Mouse (Mus musculus): ENCODE measurements around the gene Cnot3. TPM values are rescaled to one million over a fixed set of nuclear protein-coding genes. Genes with fewer than 3 reads are reported as not detected.
"Not testable (repeated sequence)": the region's sequence is repeated elsewhere in the genome, so short reads cannot be mapped to it uniquely, and the experiment has no call there.

Cnot3 gene
- 72.9 and 76.6 TPM in 2 replicates for polyA plus RNA-seq (2016; fragmentation: Nextera tagmentation; extraction: Ambion mirVana)

GRCm38 (mm10) chr7:3644672-3645487 is at the start of gene Cnot3:
Gene Cnot3, plus strand, starts transcription at chr7:3645268.
- Histone ChIP-seq H3K27me3 (ENCODE audit: poor library complexity, severe bottlenecking) (no peaks in the 10 kb centered on the region), H3K4me1 (peaks cover 40% of the 10 kb centered on the region), H3K9me3 (no peaks in the 10 kb centered on the region), H3K4me3 (peak within 1 kb of the TSS; percentile 99), H3K36me3 (replicated peaks) (peaks cover 57% of the 10 kb centered on the region), H3K27ac (peak within 1 kb of the TSS; percentile 97)
- DNase-seq (ENCODE audit: extremely low spot score, low spot score): peak; percentile 99
- WGBS: under 1% methylated on average over 58 of the region's 58 CpGs

GRCm38 (mm10) chr7:3597755-3598154 is 47.3 kb upstream of the Cnot3 start:
- not testable (repeated sequence) for H3K27me3 ChIP-seq (ENCODE audit: poor library complexity, severe bottlenecking); H3K36me3 ChIP-seq (replicated peaks); DNase-seq (ENCODE audit: extremely low spot score, low spot score); H3K27ac ChIP-seq; H3K4me1 ChIP-seq; H3K4me3 ChIP-seq; H3K9me3 ChIP-seq
- 80% methylated on average over 1 of the region's 1 CpGs for WGBS

GRCm38 (mm10) chr7:3601119-3601518 is 43.9 kb upstream of the Cnot3 start:
- Histone ChIP-seq H3K27me3 (ENCODE audit: poor library complexity, severe bottlenecking) (no peaks in the 10 kb centered on the region), H3K36me3 (replicated peaks) (no peaks in the 10 kb centered on the region), H3K9me3 (peaks cover 2% of the 10 kb centered on the region; the same call in 1 of the 2 replicates), H3K4me1 (no peaks in the 10 kb centered on the region), H3K27ac (no peak overlapping the region), H3K4me3 (no peak overlapping the region)
- 24% methylated on average over 4 of the region's 4 CpGs for WGBS
- peak; percentile 57 for DNase-seq (ENCODE audit: extremely low spot score, low spot score)

- DNase-seq (ENCODE audit: extremely low spot score, low spot score): no peak
- H3K9me3 ChIP-seq: no peaks in the 10 kb centered on the region; the same call in 1 of the 2 replicates
- no peak overlapping the region for H3K27ac ChIP-seq
- no peaks in the 10 kb centered on the region for H3K27me3 ChIP-seq (ENCODE audit: poor library complexity, severe bottlenecking)
- WGBS: 31% methylated on average over 2 of the region's 2 CpGs
- no peak overlapping the region for H3K4me3 ChIP-seq
- no peaks in the 10 kb centered on the region for H3K36me3 ChIP-seq (replicated peaks)
- H3K4me1 ChIP-seq: no peaks in the 10 kb centered on the region
Observed at GRCm38 (mm10) chr7:3606798-3607197, 38.3 kb upstream of the Cnot3 start.

- Histone ChIP-seq H3K36me3 (replicated peaks) (no peaks in the 10 kb centered on the region), H3K27me3 (ENCODE audit: poor library complexity, severe bottlenecking) (no peaks in the 10 kb centered on the region), H3K4me1 (no peaks in the 10 kb centered on the region), H3K9me3 (no peaks in the 10 kb centered on the region; the same call in 1 of the 2 replicates), H3K27ac (no peak overlapping the region), H3K4me3 (no peak overlapping the region)
- no peak for DNase-seq (ENCODE audit: extremely low spot score, low spot score)
- WGBS: 91% methylated on average over 6 of the region's 6 CpGs
Observed at GRCm38 (mm10) chr7:3607391-3607790, 37.7 kb upstream of the Cnot3 start.

- no peak for DNase-seq (ENCODE audit: extremely low spot score, low spot score)
- no peaks in the 10 kb centered on the region for H3K27me3 ChIP-seq (ENCODE audit: poor library complexity, severe bottlenecking)
- WGBS: 89% methylated on average over 3 of the region's 3 CpGs
- no peak overlapping the region for H3K4me3 ChIP-seq
- H3K36me3 ChIP-seq (replicated peaks): no peaks in the 10 kb centered on the region
- H3K27ac ChIP-seq: no peak overlapping the region
- H3K4me1 ChIP-seq: no peaks in the 10 kb centered on the region
- H3K9me3 ChIP-seq: no peaks in the 10 kb centered on the region; the same call in 1 of the 2 replicates
Observed at GRCm38 (mm10) chr7:3608668-3609067, 36.4 kb upstream of the Cnot3 start.

GRCm38 (mm10) chr7:3609082-3609481 is 36.0 kb upstream of the Cnot3 start:
- 84% methylated on average over 3 of the region's 3 CpGs for WGBS
- Histone ChIP-seq H3K9me3 (no peaks in the 10 kb centered on the region; the same call in 1 of the 2 replicates), H3K27ac (no peak overlapping the region), H3K27me3 (ENCODE audit: poor library complexity, severe bottlenecking) (no peaks in the 10 kb centered on the region), H3K4me1 (no peaks in the 10 kb centered on the region), H3K4me3 (no peak overlapping the region), H3K36me3 (replicated peaks) (no peaks in the 10 kb centered on the region)
- DNase-seq (ENCODE audit: extremely low spot score, low spot score): no peak

- no peak overlapping the region for H3K4me3 ChIP-seq
- DNase-seq (ENCODE audit: extremely low spot score, low spot score): no peak
- no peak overlapping the region for H3K27ac ChIP-seq
- H3K36me3 ChIP-seq (replicated peaks): no peaks in the 10 kb centered on the region
- H3K4me1 ChIP-seq: no peaks in the 10 kb centered on the region
- H3K9me3 ChIP-seq: no peaks in the 10 kb centered on the region; the same call in 1 of the 2 replicates
- 87% methylated on average over 3 of the region's 3 CpGs for WGBS
- no peaks in the 10 kb centered on the region for H3K27me3 ChIP-seq (ENCODE audit: poor library complexity, severe bottlenecking)
Observed at GRCm38 (mm10) chr7:3610437-3610836, 34.6 kb upstream of the Cnot3 start.

- Histone ChIP-seq H3K4me1 (no peaks in the 10 kb centered on the region), H3K9me3 (no peaks in the 10 kb centered on the region; the same call in 1 of the 2 replicates), H3K36me3 (replicated peaks) (no peaks in the 10 kb centered on the region), H3K4me3 (no peak overlapping the region), H3K27ac (no peak overlapping the region), H3K27me3 (ENCODE audit: poor library complexity, severe bottlenecking) (no peaks in the 10 kb centered on the region)
- DNase-seq (ENCODE audit: extremely low spot score, low spot score): no peak
- WGBS: 91% methylated on average over 13 of the region's 13 CpGs
Observed at GRCm38 (mm10) chr7:3611006-3611405, 34.1 kb upstream of the Cnot3 start.

GRCm38 (mm10) chr7:3614021-3614420 is 31.0 kb upstream of the Cnot3 start:
- H3K27ac ChIP-seq: no peak overlapping the region
- DNase-seq (ENCODE audit: extremely low spot score, low spot score): no peak
- WGBS: 78% methylated on average over 3 of the region's 3 CpGs
- no peaks in the 10 kb centered on the region for H3K27me3 ChIP-seq (ENCODE audit: poor library complexity, severe bottlenecking)
- peaks cover 8% of the 10 kb centered on the region for H3K4me1 ChIP-seq
- H3K9me3 ChIP-seq: no peaks in the 10 kb centered on the region
- no peak overlapping the region for H3K4me3 ChIP-seq
- H3K36me3 ChIP-seq (replicated peaks): peaks cover under 1% of the 10 kb centered on the region; the same call in 1 of the 2 replicates

- no peak within 1 kb of the TSS for H3K27ac ChIP-seq
- H3K4me3 ChIP-seq: peak within 1 kb of the TSS; percentile 78
- no peaks in the 10 kb centered on the region for H3K27me3 ChIP-seq (ENCODE audit: poor library complexity, severe bottlenecking)
- 82% methylated on average over 4 of the region's 4 CpGs for WGBS
- H3K36me3 ChIP-seq (replicated peaks): peaks cover 21% of the 10 kb centered on the region
- peaks cover 10% of the 10 kb centered on the region for H3K4me1 ChIP-seq
- no peaks in the 10 kb centered on the region for H3K9me3 ChIP-seq
- DNase-seq (ENCODE audit: extremely low spot score, low spot score): no peak
Observed at GRCm38 (mm10) chr7:3616057-3616388, 29.0 kb upstream of the Cnot3 start, which contains the start of gene Oscar. Gene Oscar, minus strand, starts transcription at chr7:3616157.

- no peaks in the 10 kb centered on the region for H3K9me3 ChIP-seq
- H3K36me3 ChIP-seq (replicated peaks): peaks cover 26% of the 10 kb centered on the region
- DNase-seq (ENCODE audit: extremely low spot score, low spot score): no peak
- 38% methylated on average over 6 of the region's 6 CpGs for WGBS
- H3K4me1 ChIP-seq: peaks cover 10% of the 10 kb centered on the region
- peak overlapping the region; percentile 78 for H3K4me3 ChIP-seq
- H3K27ac ChIP-seq: no peak overlapping the region
- H3K27me3 ChIP-seq (ENCODE audit: poor library complexity, severe bottlenecking): no peaks in the 10 kb centered on the region
Observed at GRCm38 (mm10) chr7:3616389-3617241, 28.5 kb upstream of the Cnot3 start.
